Mouse (Mus musculus): Measurements from ENCODE around the gene Gpd1. TPM values are rescaled to one million over a fixed set of nuclear protein-coding genes. Genes with fewer than 3 reads are reported as not detected.
A peak's percentile ranks its signal among the peaks of the same experiment; 100 is the strongest.

Gpd1 gene
- total RNA-seq, 2 experiments from 2014 or later, result 24.5 to 26.4 TPM

DNA sequence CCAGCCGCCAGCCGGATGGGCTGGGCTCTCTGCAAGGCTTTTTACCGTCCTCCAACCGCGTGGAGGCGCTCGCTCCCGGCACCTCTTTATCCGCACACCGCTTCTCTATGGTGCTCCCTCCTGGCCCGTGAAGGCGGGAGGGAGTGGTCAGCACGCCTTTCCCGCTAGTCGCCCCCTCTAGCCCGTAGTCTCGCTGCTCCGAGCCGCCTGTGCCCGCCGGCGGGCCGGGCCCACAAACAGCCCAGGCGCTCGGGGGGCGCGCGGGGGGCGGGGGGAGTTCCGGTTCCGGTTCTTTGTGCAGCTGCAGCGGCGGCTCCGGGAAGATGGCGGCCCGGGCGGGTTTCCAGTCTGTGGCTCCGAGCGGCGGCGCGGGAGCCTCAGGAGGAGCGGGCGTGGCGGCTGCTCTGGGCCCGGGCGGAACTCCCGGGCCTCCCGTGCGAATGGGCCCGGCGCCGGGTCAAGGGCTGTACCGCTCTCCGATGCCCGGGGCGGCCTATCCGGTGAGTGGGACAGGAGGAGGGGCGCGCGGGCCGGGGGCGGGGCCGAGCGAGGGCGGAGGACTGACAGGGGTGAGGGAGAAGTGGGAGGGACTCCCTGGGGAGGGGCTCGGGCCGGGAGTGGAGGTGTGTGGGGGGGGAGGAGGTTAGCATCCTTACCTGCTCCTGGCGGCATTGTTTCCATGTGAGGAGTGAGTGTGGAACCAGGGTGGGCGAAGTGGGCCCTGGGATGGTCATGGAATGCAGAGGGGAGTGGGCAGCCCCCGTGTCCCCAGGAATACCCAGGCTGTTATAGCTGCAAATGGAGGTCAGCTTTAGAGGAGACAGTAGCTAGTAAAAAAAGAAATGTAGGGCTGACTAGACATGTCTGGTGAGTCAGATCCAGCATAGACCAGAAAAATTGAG is 15.1 kb upstream of the Gpd1 start, which contains the start of gene Smarcd1:
Smarcd1 (plus strand) TSS at position 131 of the 902 bp plus-strand sequence.
- DNase-seq, result peak; percentile 97

DNA sequence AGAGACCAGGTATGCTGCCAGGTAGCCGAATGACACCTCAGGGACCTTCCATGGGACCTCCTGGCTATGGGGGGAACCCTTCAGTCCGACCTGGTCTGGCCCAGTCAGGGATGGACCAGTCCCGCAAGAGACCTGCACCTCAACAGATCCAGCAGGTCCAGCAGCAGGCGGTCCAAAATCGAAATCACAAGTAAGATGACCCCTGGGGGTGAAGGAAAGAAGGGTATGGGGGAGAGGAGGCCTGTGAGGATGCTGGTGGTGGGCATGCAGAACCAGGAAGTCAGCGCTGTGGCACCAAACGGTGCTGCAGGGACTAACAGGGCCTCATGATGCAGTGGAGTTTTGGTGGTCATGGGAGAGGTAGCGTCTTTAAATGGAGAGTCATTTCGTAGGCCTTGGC is 14.2 kb upstream of the Gpd1 start:
- no peak for DNase-seq

DNA sequence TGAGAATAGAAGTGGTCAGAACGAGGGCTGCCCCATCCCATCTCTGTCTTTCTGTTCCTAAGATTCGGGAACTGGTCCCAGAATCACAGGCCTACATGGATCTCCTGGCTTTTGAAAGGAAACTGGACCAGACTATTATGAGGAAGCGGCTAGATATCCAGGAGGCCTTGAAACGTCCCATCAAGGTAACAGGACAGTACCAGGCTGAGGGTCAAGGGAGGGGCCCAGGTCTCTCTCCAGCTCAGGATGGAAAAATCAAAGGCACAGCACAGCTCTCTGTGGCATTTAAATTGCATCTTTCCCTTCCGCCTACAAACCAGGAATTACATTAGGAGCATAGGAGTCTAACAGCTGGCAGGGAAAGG is 13.7 kb upstream of the Gpd1 start:
- DNase-seq, result no peak

DNA sequence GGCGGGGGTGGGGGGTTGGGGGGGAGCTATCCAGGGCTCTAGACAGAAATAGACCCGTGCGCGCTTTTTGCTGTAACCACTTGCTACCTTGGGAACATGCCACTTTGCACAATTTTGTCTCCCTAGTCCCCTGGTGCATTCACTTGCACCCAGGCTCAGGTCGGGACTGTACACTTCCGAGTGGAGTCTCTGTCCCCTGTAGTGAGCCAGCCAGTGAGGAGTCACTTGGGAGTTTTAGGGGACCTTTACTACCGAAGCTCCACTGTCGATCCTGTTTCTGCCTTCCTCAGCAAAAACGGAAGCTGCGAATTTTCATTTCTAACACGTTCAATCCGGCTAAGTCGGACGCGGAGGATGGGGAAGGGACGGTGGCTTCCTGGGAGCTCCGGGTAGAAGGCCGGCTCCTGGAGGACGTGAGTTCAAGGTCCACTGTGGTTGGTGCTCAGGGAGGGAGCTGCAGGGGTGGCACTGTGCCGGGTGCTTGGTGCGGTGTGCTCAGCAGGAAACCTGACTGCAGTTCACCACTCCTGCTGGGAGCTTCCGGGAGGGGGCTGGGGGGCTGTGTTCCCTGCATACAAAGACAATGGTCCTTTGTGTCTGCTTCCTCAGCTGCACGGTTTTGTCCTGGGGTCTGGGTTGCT is 13.2 kb upstream of the Gpd1 start:
- DNase-seq, result peak; percentile 52

DNA sequence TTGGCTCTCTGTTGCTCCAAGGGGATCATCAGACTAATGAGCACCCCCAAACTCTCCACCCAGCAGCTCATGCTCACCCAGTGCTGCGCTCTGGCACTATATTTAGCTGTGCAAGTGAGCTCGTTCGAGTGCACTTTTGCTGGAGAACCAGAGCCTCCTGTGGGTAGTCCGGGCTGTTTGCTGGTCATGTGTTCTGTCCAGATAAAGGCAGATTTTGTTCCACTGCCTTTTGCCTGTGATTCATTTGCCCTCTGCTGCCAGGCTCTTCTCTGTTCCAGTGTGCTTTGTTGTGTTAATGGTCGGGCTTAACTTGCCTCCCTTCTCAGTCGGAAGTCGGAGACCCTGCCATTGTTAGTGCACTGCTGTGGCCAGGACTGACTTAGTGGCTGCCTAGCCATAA is 12.4 kb upstream of the Gpd1 start:
- peak; percentile 65 for DNase-seq

DNA sequence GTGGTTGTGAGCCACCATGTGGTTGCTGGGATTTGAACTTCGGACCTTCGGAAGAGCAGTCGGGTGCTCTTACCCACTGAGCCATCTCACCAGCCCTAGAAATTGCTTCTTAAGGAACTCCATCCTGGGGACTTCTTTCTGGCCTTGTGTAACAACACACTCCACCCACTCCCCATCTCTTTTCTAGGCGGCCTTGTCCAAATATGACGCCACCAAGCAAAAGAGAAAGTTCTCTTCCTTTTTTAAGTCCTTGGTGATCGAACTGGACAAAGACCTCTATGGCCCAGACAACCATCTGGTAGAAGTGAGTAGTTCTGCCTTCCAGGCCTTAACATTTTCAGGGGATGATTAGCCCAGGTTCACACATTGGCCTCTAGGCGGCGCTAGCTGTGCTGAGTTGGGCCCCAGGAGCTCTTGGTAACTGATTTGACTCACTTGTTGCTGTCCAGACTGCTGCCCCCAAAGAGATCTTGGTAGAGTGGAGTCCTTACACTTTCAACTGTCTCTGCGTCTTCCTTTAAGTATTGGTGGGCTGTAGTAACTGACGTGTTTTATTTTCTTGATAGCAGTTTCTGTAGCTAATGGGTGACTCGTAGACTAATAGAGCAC is 11.8 kb upstream of the Gpd1 start, which contains the start of gene Gm17349:
Gm17349 (minus strand) TSS at position 51 of the 609 bp plus-strand sequence.
- peak; percentile 80 for DNase-seq

DNA sequence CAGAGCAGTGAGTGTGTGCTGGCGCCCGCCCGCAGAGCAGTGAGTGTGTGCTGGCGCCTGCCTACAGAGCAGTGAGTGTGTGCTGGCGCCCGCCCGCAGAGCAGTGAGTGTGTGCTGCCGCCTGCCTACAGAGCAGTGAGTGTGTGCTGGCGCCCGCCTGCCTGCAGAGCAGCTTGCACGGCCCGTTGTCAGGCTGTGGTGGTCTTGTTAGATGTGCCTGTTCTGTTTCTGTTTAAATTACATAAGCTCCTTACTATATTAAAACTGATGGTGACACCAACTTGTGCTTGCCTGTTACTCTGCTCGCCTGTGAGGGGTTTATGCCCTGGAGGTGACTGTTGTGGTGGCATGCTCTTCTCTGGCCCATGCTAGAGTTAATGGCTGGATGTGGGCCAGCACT is 9.1 kb upstream of the Gpd1 start:
- DNase-seq, result no peak

DNA sequence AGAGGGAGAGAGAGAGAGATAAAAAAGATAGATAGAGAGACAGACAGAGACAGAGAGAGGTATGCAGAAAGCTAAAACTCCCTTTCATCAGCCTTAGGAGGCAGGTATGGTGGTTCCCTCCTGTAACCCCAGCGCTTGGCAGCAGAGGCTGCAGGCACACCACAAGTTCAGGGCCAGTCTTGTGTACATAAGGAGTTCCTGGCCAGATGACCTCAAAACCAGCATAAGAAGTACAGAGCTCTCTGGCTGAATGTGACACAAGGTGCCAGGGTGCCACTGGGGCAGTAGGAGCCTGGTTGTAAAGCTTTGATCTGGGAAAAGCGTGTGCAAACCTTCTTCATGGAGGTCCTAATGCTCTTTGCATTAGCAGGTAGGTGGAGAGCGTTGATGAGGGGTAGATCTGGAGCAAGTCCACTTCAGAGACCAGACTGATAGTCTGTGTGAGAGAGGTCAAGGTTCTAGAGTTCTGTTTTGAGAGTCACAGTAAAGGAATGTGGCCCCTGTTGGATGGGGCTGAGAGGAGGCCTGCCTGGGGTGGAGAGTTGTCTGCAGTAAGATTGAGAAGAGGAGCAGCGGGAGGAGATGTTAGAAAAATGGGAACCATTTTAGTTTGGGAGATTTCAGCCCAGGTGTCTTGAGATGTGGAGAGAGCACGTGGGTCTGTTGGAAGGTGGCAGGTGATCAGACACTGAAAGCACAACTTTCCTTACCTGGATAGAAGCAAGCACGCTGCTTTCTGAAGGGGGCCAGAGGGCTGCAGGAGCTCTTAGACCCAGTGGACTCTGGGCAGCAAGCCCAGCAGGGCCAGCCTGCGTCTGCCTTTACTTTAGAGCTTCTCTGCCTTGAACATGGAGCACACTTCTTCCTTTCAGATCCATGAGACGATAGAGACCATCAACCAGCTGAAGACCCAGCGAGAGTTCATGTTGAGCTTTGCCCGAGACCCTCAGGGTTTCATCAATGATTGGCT is 6.8 kb upstream of the Gpd1 start:
- DNase-seq, result no peak

DNA sequence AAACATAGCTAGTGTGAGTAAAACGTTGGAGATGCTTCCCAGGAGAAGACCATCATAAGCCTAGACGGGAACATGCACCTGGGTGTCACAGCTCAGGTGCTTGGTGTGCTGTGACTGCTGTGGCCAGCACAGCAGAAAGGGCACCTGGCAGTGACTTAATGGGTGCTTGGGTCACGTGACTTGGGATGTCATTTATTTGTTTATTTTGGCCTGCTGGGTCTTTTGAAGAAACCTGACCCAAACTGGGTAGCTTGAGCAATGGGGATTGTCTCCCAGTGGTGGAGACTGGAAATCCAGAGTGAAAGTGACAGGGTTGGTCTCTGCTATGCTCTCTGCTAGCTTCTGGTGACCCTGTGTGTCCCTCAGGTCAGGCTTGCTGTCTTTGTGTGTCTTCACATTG is 5.8 kb upstream of the Gpd1 start:
- DNase-seq, result no peak

DNA sequence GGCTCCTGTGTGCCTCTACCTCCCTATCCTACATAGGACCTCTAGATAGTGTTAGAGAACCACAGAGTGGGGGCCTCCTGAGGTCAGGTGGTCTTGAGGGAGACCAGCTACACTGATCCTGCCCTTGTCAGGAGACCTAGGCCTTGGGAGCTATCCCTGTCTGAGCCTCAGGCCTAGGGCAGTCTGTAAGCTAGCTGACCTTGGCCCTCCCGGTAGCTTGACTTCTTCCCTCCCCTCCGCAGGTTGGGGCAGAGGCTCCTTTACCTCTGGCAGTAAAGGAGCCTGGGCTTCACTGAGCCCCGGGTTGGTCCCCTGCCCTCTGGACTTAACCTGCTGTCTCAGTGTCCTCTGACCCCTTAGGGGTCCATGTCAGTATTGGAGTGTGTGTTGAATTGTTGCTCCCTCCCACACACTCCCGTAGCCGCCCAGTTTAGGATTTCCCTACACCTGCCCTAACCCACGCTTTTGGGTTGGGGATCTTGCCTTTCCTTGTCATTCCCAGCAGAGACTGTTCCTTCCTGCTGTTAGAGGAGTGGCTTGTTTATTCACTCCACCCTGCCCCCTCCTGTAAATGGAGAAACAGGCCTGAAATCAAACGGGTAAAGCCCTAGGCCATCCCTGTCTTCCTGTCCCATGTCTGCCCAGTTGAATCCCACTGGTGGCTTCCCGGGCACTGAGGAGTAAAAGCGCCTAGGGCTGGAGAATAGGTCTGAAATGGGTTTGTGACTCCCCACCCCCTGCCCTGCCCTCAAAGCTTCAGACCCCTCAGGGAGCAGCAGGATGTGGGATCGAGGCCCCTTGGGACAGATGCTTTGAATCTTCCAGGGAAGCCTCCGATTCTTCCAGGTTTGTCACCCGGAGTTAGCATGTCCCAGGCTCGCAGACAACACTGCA is 4.4 kb upstream of the Gpd1 start:
- DNase-seq, result no peak

DNA sequence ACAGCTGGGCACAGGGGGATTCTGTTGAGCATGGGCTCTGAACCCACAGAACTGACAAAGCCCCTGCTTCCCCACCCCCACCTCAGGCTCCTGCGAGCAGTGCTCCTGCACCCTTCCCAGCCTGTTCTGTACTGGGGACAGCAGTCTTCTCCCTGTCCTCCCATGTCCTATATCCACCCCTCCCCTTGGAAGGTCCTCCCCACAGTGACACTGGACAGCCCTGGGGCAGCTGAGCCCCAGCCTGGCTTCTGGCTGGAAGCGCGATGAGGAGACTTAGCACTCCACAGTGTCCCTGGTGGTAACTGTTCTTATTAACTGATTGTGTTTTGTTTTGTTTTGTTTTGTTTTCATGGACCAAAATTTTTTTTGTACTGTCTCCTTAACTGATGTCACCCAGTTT is 3.7 kb upstream of the Gpd1 start:
- no peak for DNase-seq

DNA sequence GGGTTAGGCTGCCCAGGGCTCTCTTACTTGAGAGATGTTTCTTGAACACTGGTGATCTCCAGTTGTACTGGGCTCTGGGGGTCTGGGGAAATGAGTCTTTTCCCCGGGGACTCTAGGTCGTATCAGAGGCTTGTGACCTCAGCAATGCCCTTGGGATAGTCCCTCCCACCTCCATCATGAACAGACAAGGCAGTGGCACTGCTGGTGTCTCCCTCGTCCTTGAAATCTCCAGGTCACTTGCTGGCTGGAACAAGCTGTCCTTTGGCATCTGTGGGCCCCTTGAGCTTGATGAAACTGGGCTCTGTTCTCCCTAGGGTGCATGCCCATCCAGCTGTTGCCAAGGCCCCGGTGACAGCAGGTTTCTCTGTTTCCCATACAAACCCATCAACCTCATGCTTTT is 3.1 kb upstream of the Gpd1 start:
- DNase-seq, result no peak

DNA sequence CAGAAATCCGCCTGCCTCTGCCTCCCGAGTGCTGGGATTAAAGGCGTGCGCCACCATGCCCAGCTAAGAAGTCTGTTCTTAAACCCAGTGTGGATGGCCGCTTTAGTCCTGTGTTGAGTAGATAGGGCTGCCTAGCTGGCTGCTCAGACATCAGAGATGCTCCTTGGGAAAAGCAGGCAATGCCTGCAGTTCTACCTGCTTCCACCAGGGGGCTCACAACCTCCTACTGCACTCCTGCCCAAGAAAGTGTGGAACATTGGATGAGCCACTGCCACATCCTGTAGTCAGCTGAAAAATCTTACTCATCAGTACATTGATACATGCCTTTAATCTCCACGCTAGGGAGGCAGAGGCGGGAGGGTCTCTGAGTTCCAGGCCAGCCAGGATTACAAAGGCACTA is 2.5 kb upstream of the Gpd1 start:
- DNase-seq, result peak; percentile 85

DNA sequence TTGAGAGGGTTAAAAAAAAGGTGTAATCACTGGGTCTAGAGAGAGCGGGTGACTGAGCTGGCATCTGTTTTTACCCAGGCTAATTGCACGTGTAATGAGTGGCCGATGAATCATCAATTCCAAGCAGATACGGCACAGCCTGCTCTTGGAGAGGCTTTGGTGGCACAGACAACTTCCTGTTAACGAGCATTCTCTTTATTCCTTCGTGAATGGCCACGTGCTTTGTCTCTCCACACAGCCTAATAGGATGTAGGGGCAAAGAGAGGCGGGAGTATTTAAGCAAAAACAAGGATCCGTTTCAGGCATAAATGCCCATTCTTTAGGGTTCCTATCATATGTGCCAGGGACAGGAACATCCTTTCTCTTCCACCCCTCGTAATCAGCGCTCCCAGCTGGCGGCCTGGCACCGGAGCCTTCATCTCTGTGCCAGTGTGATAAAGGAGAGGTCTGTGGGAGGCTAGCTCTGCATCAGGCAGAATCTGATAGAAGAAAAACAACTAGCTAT is 1.9 kb upstream of the Gpd1 start:
- DNase-seq, result no peak

DNA sequence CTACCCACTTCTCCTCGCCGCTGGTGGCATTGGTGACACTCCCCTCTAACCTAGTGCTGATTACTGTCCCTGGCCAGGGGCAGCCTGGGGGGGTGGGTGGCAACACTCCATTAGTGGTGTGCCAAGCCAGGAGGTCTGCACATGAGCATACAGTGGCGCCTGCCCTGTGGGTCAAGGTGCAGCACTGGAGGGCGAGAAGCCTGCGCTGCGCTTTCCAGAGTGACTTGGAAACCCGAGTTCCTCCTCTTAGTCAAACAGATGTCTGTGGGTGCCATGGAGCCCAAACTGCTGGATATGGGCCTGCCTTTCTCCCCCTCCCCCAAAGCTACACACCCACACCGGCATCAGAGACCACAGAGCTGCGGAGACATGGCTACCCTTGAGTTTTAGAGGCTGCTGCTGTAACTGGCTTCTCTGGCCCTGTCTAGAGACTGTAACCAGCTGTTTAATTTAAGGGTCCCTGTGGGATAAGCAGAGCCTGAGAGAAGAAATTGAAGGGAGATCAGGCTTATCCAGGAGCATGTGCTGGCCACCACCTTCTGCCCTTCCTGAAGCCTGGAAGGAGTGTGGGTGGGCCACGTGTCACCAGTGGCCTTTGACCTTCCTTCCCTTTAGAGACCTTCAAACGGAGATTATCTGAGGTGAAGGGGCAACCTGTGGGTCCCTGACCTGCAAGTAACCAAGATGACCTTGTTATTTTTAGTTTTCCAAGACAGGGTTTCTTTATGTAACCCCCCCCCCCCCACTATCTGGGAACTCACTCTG is 1.2 kb upstream of the Gpd1 start:
- DNase-seq, result no peak

DNA sequence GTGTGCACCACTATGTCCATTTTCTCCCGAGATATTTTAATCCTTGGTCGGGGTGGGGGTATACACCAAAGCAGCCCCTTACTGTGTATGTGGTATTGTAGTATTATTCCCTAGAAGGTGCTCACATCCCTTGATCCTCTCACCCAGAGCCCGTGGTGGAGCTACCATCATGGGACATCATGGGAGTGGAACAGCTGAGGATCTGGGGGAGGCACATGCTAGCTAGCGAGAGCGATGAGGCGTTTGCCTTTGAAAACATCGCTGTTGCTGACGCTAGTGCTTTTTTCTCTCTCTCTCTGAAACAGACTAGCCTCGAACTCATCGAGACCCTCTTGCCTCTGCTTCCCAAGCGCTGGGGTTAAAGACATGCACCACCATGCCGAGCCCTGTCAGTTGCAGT is 501 bp upstream of the Gpd1 start:
- DNase-seq, result no peak

DNA sequence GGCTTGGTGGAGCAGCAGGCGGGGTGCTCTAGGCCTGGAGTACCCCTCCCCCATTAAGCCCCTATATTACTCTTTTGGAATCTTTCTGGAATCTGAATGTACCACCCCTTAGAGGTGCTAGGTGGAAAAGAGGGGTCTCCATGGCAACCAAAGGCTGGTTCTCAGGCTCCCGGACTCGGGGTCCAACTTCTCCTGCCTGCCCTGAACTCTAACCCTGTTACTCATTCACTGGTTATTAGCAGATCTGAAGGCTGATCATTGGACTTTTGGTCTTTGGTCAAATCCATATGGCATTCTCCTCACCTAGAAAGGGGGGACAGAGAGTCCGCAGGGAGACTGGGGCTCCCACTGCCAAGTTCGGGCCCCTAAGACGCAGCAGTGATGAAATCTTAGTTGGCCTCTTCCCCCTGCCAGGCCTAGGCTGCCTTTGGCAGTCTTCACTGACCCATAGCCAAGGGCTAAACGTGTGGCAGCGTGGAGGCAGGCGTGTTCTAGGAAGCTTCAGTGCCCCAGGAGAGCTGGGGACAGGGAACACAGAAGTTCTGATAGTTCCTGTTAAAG is 1.2 kb downstream of the Gpd1 start:
- no peak for DNase-seq

DNA sequence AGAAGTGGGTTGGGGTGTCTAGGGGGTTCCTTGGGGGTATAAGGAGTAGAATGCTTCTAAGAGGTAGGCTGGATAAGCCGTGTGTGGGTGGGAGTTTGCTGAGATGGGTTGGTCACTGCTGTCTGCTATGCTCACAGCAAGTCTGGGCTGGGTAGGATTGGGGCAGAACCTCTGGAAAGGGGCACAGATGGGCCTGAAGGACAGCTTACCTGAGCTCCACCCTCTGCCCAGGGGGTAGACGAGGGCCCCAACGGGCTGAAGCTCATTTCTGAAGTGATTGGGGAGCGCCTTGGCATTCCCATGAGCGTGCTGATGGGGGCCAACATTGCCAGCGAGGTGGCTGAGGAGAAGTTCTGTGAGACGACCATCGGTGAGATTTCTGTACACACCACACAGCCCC is 2.5 kb downstream of the Gpd1 start:
- DNase-seq, result no peak

DNA sequence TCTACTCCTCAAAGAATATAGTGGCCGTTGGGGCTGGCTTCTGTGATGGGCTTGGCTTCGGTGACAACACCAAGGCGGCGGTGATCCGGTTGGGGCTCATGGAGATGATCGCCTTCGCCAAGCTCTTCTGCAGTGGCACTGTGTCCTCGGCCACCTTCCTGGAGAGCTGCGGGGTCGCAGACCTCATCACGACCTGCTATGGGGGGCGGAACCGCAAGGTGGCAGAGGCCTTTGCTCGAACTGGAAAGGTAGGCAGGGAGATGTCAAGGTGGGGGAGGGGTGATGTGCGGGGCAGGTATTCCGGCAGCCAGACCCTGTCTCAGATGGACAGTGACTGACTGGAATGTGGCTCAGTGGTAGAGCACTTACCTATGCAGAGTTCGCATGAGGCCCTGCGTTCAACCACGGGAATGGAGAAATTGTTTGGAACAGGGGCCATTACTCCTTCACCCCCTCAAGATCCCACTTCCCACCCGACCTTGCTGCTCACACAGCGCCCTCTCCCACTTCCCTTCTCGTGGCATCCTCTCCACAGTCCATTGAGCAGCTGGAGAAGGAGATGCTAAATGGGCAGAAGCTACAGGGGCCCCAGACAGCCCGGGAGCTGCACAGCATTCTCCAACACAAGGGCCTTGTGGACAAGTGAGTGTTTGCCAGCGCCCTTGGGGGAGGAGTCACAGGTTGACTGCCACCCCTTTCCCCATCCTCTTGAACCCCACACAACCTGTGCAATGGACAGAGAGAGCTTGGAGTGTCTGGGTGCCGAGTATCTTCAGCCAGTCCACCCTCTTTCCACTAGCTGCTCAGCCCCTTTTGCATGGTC is 4.8 kb downstream of the Gpd1 start:
- no peak for DNase-seq
